Mouse (Mus musculus): Measurements from ENCODE around the gene Rimbp3. TPM values are rescaled to one million over a fixed set of nuclear protein-coding genes. Genes with fewer than 3 reads are reported as not detected.

Rimbp3 gene
- total and polyA plus RNA-seq, 3 experiments, result 0.06 to 0.34 TPM; not detected in 1

DNA sequence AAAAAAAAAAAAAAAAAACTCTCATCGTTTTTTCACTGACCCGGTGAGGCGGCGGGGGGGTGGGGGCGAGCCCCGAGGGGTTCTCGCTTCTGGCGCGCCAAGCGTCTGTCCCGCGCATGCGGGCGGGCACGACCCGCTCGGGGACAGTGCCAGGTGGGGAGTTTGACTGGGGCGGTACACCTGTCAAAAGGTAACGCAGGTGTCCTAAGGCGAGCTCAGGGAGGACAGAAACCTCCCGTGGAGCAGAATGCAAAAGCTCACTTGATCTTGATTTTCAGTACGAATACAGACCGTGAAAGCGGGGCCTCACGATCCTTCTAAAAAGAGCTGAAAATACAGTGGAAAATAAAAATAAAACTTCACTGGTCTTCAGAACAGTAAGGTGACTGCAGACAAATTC, 13.8 kb downstream of the Rimbp3 start:
- dilution Hi-C loops (cut with MboI; ENCODE audit: extremely low pct_ligation_motif_present, extremely low pct_unique_long_range_greater_than_20kb, low sequenced_read_pairs), result no loop called here
- in situ Hi-C loops (cut with MboI; ENCODE audit: low pct_ligation_motif_present, low pct_unique_long_range_greater_than_20kb, low sequenced_read_pairs), result no loop called here

GRCm38 (mm10) chr16:17225584-17225983, 17.2 kb downstream of the Rimbp3 start:
- H3K4me2 ChIP-seq (ENCODE audit: insufficient read depth, low read depth, poor library complexity, severe bottlenecking), result no peak overlapping the region
- DNase-seq (ENCODE audit: extremely low read depth), result no peak
- no peak overlapping the region for H3K27ac ChIP-seq (ENCODE audit: insufficient read depth, low read depth)
- no peak overlapping the region for H3K9ac ChIP-seq (ENCODE audit: insufficient read depth, low read depth)
- dilution Hi-C loops (cut with MboI; ENCODE audit: extremely low pct_ligation_motif_present, extremely low pct_unique_long_range_greater_than_20kb, low sequenced_read_pairs) (no loop called here), in situ Hi-C loops (cut with MboI; ENCODE audit: low pct_ligation_motif_present, low pct_unique_long_range_greater_than_20kb, low sequenced_read_pairs) (no loop called here)
- H3K4me3 ChIP-seq (replicated peaks in 1 of 3; ENCODE audit: low read depth in 2 of 3, low read length in 2 of 3, poor library complexity in 1 of 3), result no peak overlapping the region
- no peaks in the 10 kb centered on the region for H3K36me3 ChIP-seq (replicated peaks in 1 of 2; ENCODE audit: control insufficient read depth in 1 of 2, insufficient read depth in 1 of 2, low read length in 1 of 2)
- TF ChIP-seq JUND (conservative IDR thresholded peaks at IDR 0.05; ENCODE audit: low read depth, low read length) (no peak), ZKSCAN1 (IDR thresholded peaks at IDR 0.05; ENCODE audit: borderline replicate concordance, low read depth, low read length) (no peak), CTCF (conservative IDR thresholded peaks at IDR 0.05 in 1 of 2, IDR thresholded peaks at IDR 0.05 in 1 of 2; ENCODE audit: low read depth in 2 of 2, low read length in 2 of 2) (no peak), MYC (IDR thresholded peaks at IDR 0.05; ENCODE audit: low read depth, low read length) (no peak), IRF4 (IDR thresholded peaks at IDR 0.05; ENCODE audit: low read depth, low read length) (no peak), USF1 (IDR thresholded peaks at IDR 0.05; ENCODE audit: low read depth, low read length) (no peak), TBP (conservative IDR thresholded peaks at IDR 0.05; ENCODE audit: low read depth, low read length) (no peak), GABPA (IDR thresholded peaks at IDR 0.05; ENCODE audit: insufficient replicate concordance, low read depth, low read length) (no peak), E2F4 (IDR thresholded peaks at IDR 0.05; ENCODE audit: insufficient replicate concordance, low read depth, low read length) (no peak), CHD1 (IDR thresholded peaks at IDR 0.05; ENCODE audit: low read depth, low read length) (no peak)
- peaks cover 21% of the 10 kb centered on the region for H3K27me3 ChIP-seq (replicated peaks)
- H3K79me2 ChIP-seq (replicated peaks; ENCODE audit: control insufficient read depth, extremely low read depth, insufficient read depth, poor library complexity, severe bottlenecking), result no peaks in the 10 kb centered on the region
- H3K4me1 ChIP-seq (ENCODE audit: control insufficient read depth in 1 of 2, insufficient read depth in 2 of 2), result peaks cover 0 to 8% of the 10 kb centered on the region in 2 experiments; a peak in 2 of 4 replicates
- H3K9me3 ChIP-seq (replicated peaks; ENCODE audit: low read length), result peaks cover 10% of the 10 kb centered on the region

More for the DNA sequence above, 13.8 kb downstream of the Rimbp3 start:
- H3K4me2 ChIP-seq (ENCODE audit: insufficient read depth, low read depth, poor library complexity, severe bottlenecking), result no peak overlapping the region
- no peaks in the 10 kb centered on the region for H3K9me3 ChIP-seq (replicated peaks; ENCODE audit: low read length)
- no peak overlapping the region for H3K9ac ChIP-seq (ENCODE audit: insufficient read depth, low read depth)
- H3K27ac ChIP-seq (ENCODE audit: insufficient read depth, low read depth), result no peak overlapping the region
- peak; percentile 87 for DNase-seq (ENCODE audit: extremely low read depth)
- H3K36me3 ChIP-seq (replicated peaks in 1 of 2; ENCODE audit: control insufficient read depth in 1 of 2, insufficient read depth in 1 of 2, low read length in 1 of 2), result no peaks in the 10 kb centered on the region
- H3K27me3 ChIP-seq (replicated peaks), result peaks cover 10% of the 10 kb centered on the region
- peaks cover 7 to 19% of the 10 kb centered on the region in 2 experiments; a peak in 3 of 4 replicates for H3K4me1 ChIP-seq (ENCODE audit: control insufficient read depth in 1 of 2, insufficient read depth in 2 of 2)
- no peak for TF ChIP-seq JUND (conservative IDR thresholded peaks at IDR 0.05; ENCODE audit: low read depth, low read length)
- TF ChIP-seq MAFK (IDR thresholded peaks at IDR 0.05; ENCODE audit: insufficient replicate concordance, low read length), result no peak
- no peak for TF ChIP-seq TBP (conservative IDR thresholded peaks at IDR 0.05; ENCODE audit: low read depth, low read length)
- TF ChIP-seq HCFC1 (IDR thresholded peaks at IDR 0.05; ENCODE audit: low read depth, low read length), result no peak
- TF ChIP-seq POLR2A (IDR thresholded peaks at IDR 0.05; ENCODE audit: low read depth, low read length), result no peak
- TF ChIP-seq ZKSCAN1 (IDR thresholded peaks at IDR 0.05; ENCODE audit: borderline replicate concordance, low read depth, low read length), result no peak
- no peak for TF ChIP-seq RAD21 (IDR thresholded peaks at IDR 0.05; ENCODE audit: low read depth, low read length)
- no peak for TF ChIP-seq KAT2A (IDR thresholded peaks at IDR 0.05; ENCODE audit: insufficient replicate concordance, low read length)
- no peak for TF ChIP-seq ZC3H11A (IDR thresholded peaks at IDR 0.05; ENCODE audit: low read depth, low read length)
- TF ChIP-seq TCF12 (IDR thresholded peaks at IDR 0.05; ENCODE audit: low read depth, low read length), result no peak
- no peak for TF ChIP-seq POLR2AphosphoS2 (IDR thresholded peaks at IDR 0.05; ENCODE audit: low read depth, low read length)
- TF ChIP-seq IRF4 (IDR thresholded peaks at IDR 0.05; ENCODE audit: low read depth, low read length), result no peak
- TF ChIP-seq MAX (IDR thresholded peaks at IDR 0.05; ENCODE audit: low read length), result no peak
- no peak for TF ChIP-seq E2F4 (IDR thresholded peaks at IDR 0.05; ENCODE audit: insufficient replicate concordance, low read depth, low read length)
- no peak for TF ChIP-seq SMC3 (IDR thresholded peaks at IDR 0.05; ENCODE audit: low read depth, low read length)
- no peak for TF ChIP-seq CTCF (conservative IDR thresholded peaks at IDR 0.05 in 1 of 2, IDR thresholded peaks at IDR 0.05 in 1 of 2; ENCODE audit: low read depth in 2 of 2, low read length in 2 of 2)
- no peak for TF ChIP-seq ZNF384 (IDR thresholded peaks at IDR 0.05; ENCODE audit: low read depth, low read length)
- no peak for TF ChIP-seq MXI1 (IDR thresholded peaks at IDR 0.05; ENCODE audit: low read depth, low read length)
- TF ChIP-seq GABPA (IDR thresholded peaks at IDR 0.05; ENCODE audit: insufficient replicate concordance, low read depth, low read length), result no peak
- no peak for TF ChIP-seq ELF1 (IDR thresholded peaks at IDR 0.05; ENCODE audit: low read depth, low read length)
- H3K79me2 ChIP-seq (replicated peaks; ENCODE audit: control insufficient read depth, extremely low read depth, insufficient read depth, poor library complexity, severe bottlenecking), result no peaks in the 10 kb centered on the region
- H3K4me3 ChIP-seq (replicated peaks in 1 of 3; ENCODE audit: low read depth in 2 of 3, low read length in 2 of 3, poor library complexity in 1 of 3), result no peak overlapping the region
